Mouse (Mus musculus) mouse trophoblast stem cell (cell line): ENCODE results near the gene Man1a.

Experiments
- in situ Hi-C, 2 experiments: fragments of 300-500 bp; cut with MseI, MboI; formaldehyde crosslinking; loops; 2 replicates in 1 of 2; 3 replicates in 1 of 2; pipeline ENCODE4 v1.15.1; 2025

The Man1a gene

GRCm38 (mm10) chr10:54061159-54061558 is 15.2 kb downstream of the Man1a start:
- in situ Hi-C loops = no loop called here

- in situ Hi-C loops = no loop called here
Observed at GRCm38 (mm10) chr10:54060587-54060986, 15.8 kb downstream of the Man1a start.

- in situ Hi-C loops = no loop called here
Observed at GRCm38 (mm10) chr10:54059679-54060249, 16.6 kb downstream of the Man1a start.

GRCm38 (mm10) chr10:54059092-54059496 is 17.3 kb downstream of the Man1a start:
- in situ Hi-C loops = no loop called here

- in situ Hi-C loops = no loop called here
Observed at GRCm38 (mm10) chr10:54058657-54059056, 17.8 kb downstream of the Man1a start.

GRCm38 (mm10) chr10:54054188-54054587 is 22.2 kb downstream of the Man1a start:
- in situ Hi-C loops = no loop called here

GRCm38 (mm10) chr10:54047885-54048284 is 28.5 kb downstream of the Man1a start:
- in situ Hi-C loops = no loop called here

GRCm38 (mm10) chr10:54043358-54043757 is 33.1 kb downstream of the Man1a start:
- in situ Hi-C loops = no loop called here

- in situ Hi-C loops = no loop called here
Observed at GRCm38 (mm10) chr10:54042212-54042840, 34.1 kb downstream of the Man1a start.

- in situ Hi-C loops = no loop called here
Observed at GRCm38 (mm10) chr10:54040261-54041165, 35.9 kb downstream of the Man1a start.

- in situ Hi-C loops = no loop called here
Observed at GRCm38 (mm10) chr10:54039754-54040153, 36.7 kb downstream of the Man1a start.

- in situ Hi-C loops = no loop called here
Observed at GRCm38 (mm10) chr10:54038734-54039133, 37.7 kb downstream of the Man1a start.

- in situ Hi-C loops = no loop called here
Observed at GRCm38 (mm10) chr10:54038180-54038579, 38.2 kb downstream of the Man1a start.

GRCm38 (mm10) chr10:54037348-54038010 is 38.9 kb downstream of the Man1a start:
- in situ Hi-C loops = no loop called here

- in situ Hi-C loops = no loop called here
Observed at GRCm38 (mm10) chr10:54035586-54035985, 40.8 kb downstream of the Man1a start.

GRCm38 (mm10) chr10:54034779-54035178 is 41.6 kb downstream of the Man1a start:
- in situ Hi-C loops = no loop called here

- in situ Hi-C loops = no loop called here
Observed at GRCm38 (mm10) chr10:54032316-54033092, 43.9 kb downstream of the Man1a start.

GRCm38 (mm10) chr10:54028866-54029265 is 47.5 kb downstream of the Man1a start:
- in situ Hi-C loops = no loop called here

GRCm38 (mm10) chr10:54026738-54027427 is 49.5 kb downstream of the Man1a start:
- in situ Hi-C loops = no loop called here

- in situ Hi-C loops = no loop called here
Observed at GRCm38 (mm10) chr10:54026101-54026500, 50.3 kb downstream of the Man1a start.
